Mouse (Mus musculus): ENCODE results near the gene Ap4b1. TPM values are rescaled to one million over a fixed set of nuclear protein-coding genes. Genes with fewer than 3 reads are reported as not detected.

Ap4b1 gene
- 12.5 and 14.1 TPM in 2 replicates for polyA plus RNA-seq (2015; fragmentation: Nextera tagmentation; extraction: Ambion mirVana)

DNA sequence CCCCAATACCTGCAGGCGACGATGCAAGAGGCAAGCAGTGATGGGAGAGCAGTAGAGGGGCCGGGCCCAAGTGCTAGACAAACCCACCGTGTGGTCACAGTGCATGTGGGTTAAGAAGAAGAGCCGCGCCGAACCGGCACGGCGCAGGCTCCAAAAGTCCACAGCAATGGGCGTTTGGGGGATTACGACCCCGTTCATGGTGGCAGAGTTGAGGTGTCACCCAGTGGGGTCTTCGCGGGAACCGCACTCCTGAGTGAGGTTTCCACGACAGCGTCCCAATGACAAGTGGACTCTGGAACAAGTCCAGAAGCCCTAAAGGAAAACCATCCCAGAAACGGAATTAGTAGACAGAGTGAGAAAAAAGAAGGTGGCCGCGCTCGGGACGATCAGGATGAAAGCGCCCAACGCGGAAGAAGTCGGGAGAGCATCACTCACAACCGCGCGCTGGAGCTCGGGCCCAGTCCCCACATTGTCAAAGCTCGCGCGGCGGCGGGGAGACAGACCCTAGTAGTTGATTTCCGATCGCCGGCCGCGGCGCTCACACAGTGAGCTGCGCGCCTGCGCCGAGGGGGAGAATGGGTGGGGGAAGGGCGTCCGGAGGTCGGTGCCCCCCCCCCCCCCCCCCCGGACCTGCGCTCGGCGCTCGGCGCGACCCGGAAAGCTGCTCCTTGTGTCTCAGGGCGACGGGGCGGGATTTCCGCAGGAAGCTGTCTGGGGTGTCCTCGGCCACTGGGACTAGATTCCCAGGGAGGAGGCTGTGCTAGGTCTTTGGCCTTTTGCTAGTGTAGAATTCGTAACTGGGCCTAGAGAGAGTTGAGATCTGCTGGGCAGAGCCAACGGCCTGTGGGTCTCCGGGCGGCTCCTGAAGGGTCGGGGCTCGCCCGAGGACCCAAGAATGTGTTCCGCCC, at the start of gene Ap4b1, which contains the start of the genes Dclre1b and Gm43064:
TSS of gene Ap4b1 (plus strand) at position 630 of the 908 bp plus-strand sequence.
TSS of gene Dclre1b (minus strand) at position 554 of the 908 bp plus-strand sequence.
TSS of gene Gm43064 (plus strand) at position 683 of the 908 bp plus-strand sequence.
- Histone ChIP-seq H3K9ac (replicated peaks) (peak within 1 kb of the TSS; percentile 91), H3K4me3 (ENCODE audit: low read depth, low read length) (peak within 1 kb of the TSS; percentile 79), H3K36me3 (replicated peaks; ENCODE audit: insufficient read depth, low read length) (peaks cover 43% of the 10 kb centered on the region), H3K4me1 (ENCODE audit: insufficient read depth) (peaks cover 34% of the 10 kb centered on the region), H3K4me2 (ENCODE audit: low read depth, low read length) (peak within 1 kb of the TSS; percentile 82), H3K9me3 (ENCODE audit: low read length) (no peaks in the 10 kb centered on the region), H3K27ac (ENCODE audit: low read depth) (peak within 1 kb of the TSS; percentile 98), H3K27me3 (ENCODE audit: insufficient read depth, low read length) (no peaks in the 10 kb centered on the region)
- ATAC-seq (peak; percentile 88), DNase-seq (peak; percentile 94)
- TF ChIP-seq EP300 (IDR thresholded peaks at IDR 0.05; ENCODE audit: low read depth), result no peak; the same call in 1 of the 2 replicates
- TF ChIP-seq CTCF (IDR thresholded peaks at IDR 0.05; ENCODE audit: low read depth), result no peak
- under 1% methylated on average over 55 of the region's 70 CpGs for WGBS (ENCODE audit: insufficient replicate concordance)

DNA sequence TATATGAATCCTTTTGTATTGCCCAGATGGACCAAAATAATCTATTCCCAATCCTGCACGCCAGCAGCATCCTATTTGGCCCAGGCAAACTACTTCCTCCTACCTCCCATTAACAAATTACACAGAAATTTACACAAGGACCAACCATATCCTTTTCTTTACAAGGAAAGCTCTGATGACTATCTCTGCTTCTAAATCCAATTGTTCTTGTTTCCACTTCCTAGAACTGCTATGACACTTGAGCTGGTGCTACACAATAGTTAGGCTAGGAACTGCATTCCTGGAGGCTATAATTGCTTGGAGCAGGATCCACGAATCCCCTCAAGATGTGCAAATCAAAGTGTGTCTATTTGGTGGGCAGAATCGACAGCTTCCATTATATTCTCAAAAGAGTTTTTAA, 42.5 kb upstream of the Ap4b1 start:
- Histone ChIP-seq H3K4me1 (ENCODE audit: insufficient read depth) (peaks cover 10% of the 10 kb centered on the region; the same call in 1 of the 2 replicates), H3K27ac (ENCODE audit: low read depth) (no peak overlapping the region), H3K36me3 (replicated peaks; ENCODE audit: insufficient read depth, low read length) (peaks cover 83% of the 10 kb centered on the region), H3K9ac (replicated peaks) (no peak overlapping the region), H3K4me2 (ENCODE audit: low read depth, low read length) (no peak overlapping the region), H3K9me3 (ENCODE audit: low read length) (no peaks in the 10 kb centered on the region), H3K27me3 (ENCODE audit: insufficient read depth, low read length) (no peaks in the 10 kb centered on the region), H3K4me3 (ENCODE audit: low read depth, low read length) (no peak overlapping the region)
- ATAC-seq (no peak), DNase-seq (no peak)
- TF ChIP-seq CTCF (IDR thresholded peaks at IDR 0.05; ENCODE audit: low read depth) (no peak), EP300 (IDR thresholded peaks at IDR 0.05; ENCODE audit: low read depth) (no peak)
- 77% methylated on average over 3 of the region's 3 CpGs for WGBS (ENCODE audit: insufficient replicate concordance)

DNA sequence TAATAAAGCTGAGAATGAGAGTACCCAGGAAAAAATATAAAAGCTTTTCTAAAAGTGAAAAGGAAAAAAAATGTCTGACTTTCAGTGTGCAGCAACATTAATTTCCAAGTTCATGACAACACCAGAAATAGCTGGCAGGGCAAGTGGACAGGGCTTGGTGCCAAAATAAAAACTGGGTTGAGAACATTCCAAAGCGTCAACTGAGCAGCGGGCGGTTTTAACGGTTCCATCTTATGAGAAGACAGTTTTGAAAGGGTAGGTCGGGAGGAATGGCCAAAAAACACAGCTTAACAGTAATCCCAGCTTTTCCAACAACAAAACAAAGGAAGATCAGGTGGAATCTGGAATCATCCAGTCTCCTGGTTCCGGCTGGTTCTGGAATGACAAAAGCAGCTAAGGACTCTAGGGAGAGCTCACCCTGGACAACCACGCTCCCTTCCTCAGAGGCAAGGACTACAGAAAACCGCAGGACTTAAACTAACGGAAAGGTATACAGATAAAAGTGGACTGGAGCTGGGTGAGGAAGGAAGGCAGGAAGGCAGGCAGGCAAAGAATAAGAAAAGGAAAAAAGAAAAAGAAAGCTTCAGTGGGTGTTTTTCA, 37.7 kb upstream of the Ap4b1 start:
- Histone ChIP-seq H3K27me3 (ENCODE audit: insufficient read depth, low read length) (no peaks in the 10 kb centered on the region), H3K4me1 (ENCODE audit: insufficient read depth) (peaks cover 21% of the 10 kb centered on the region), H3K4me3 (ENCODE audit: low read depth, low read length) (no peak overlapping the region), H3K4me2 (ENCODE audit: low read depth, low read length) (no peak overlapping the region), H3K9ac (replicated peaks) (no peak overlapping the region), H3K9me3 (ENCODE audit: low read length) (no peaks in the 10 kb centered on the region), H3K27ac (ENCODE audit: low read depth) (0 out of 2 replicates have a peak overlapping the region, but pooled peaks have one; percentile 24), H3K36me3 (replicated peaks; ENCODE audit: insufficient read depth, low read length) (peaks cover 75% of the 10 kb centered on the region)
- WGBS (ENCODE audit: insufficient replicate concordance), result 72% methylated on average over 9 of the region's 9 CpGs
- DNase-seq (peak; percentile 37), ATAC-seq (no peak)
- TF ChIP-seq EP300 (IDR thresholded peaks at IDR 0.05; ENCODE audit: low read depth), result no peak
- TF ChIP-seq CTCF (IDR thresholded peaks at IDR 0.05; ENCODE audit: low read depth), result no peak

DNA sequence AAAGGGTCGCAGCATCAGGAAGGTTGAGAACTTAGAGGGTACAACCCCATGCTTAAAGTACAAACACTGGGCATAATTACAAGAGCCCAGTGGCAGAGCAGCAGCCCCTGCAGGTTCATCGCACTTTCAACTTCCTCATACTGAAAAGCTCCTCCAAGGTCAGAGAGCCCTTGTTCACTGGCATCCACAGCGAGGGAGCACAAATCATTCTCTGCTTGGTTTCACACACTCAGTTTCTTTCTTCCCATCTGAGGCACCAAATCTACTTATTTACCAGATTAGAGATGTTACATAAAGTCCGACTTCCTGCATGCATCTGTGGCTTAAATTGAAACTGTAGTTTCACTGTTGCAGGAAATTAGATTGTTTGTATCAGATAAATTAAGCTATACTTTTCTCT, 36.5 kb upstream of the Ap4b1 start:
- no peak for ATAC-seq
- peak overlapping the region; percentile 61; the same call in 1 of the 2 replicates for H3K27ac ChIP-seq (ENCODE audit: low read depth)
- H3K27me3 ChIP-seq (ENCODE audit: insufficient read depth, low read length), result no peaks in the 10 kb centered on the region
- no peak overlapping the region for H3K4me3 ChIP-seq (ENCODE audit: low read depth, low read length)
- TF ChIP-seq CTCF (IDR thresholded peaks at IDR 0.05; ENCODE audit: low read depth) (no peak), EP300 (IDR thresholded peaks at IDR 0.05; ENCODE audit: low read depth) (no peak)
- H3K4me2 ChIP-seq (ENCODE audit: low read depth, low read length), result no peak overlapping the region
- no peaks in the 10 kb centered on the region for H3K9me3 ChIP-seq (ENCODE audit: low read length)
- WGBS (ENCODE audit: insufficient replicate concordance), result 45% methylated on average over 4 of the region's 4 CpGs
- no peak for DNase-seq
- H3K4me1 ChIP-seq (ENCODE audit: insufficient read depth), result peaks cover 21% of the 10 kb centered on the region
- H3K36me3 ChIP-seq (replicated peaks; ENCODE audit: insufficient read depth, low read length), result peaks cover 78% of the 10 kb centered on the region
- H3K9ac ChIP-seq (replicated peaks), result no peak overlapping the region

DNA sequence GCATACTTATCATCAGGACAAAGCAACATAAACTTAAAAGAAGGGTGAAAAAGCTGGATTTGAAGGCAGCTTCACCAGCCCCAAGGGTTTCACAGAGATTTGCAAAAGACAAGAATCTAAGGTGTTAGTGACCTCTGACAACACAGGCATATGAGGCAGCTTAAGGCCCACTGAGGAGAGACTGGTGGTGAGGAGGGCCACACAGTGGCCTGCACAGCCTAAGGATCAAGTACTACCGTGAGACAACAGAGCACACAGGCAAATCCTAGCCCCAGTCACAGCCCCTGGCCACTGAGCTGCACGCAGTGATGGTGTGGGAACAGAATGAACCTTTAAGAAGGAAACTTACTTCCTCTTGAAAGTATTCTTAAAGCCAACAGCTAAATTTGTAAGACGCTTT, 35.8 kb upstream of the Ap4b1 start:
- 63% methylated on average over 3 of the region's 3 CpGs for WGBS (ENCODE audit: insufficient replicate concordance)
- peaks cover 78% of the 10 kb centered on the region for H3K36me3 ChIP-seq (replicated peaks; ENCODE audit: insufficient read depth, low read length)

DNA sequence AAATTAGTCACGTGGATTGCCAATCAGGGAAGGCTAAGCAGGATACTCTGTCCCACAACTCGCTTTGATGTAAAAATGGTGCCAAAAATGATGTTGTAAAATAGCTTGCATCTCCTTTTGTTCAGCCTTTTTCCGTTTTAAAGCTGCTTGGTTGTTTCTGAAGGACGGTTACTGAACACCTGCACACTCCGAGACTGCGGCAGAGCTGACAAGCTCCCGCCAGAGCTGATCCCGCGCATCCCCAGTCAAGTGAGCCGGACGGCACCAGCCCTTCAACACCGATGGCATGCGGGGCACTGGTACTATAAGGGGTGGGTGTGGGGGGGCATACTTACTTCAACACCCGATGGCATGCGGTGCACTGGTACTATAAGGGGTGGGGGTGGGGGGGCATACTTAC, 35.3 kb upstream of the Ap4b1 start:
- Histone ChIP-seq H3K9me3 (ENCODE audit: low read length) (no peaks in the 10 kb centered on the region), H3K4me1 (ENCODE audit: insufficient read depth) (peaks cover 25% of the 10 kb centered on the region), H3K9ac (replicated peaks) (no peak overlapping the region), H3K4me2 (ENCODE audit: low read depth, low read length) (no peak overlapping the region), H3K27ac (ENCODE audit: low read depth) (peak overlapping the region; percentile 61; the same call in 1 of the 2 replicates), H3K4me3 (ENCODE audit: low read depth, low read length) (no peak overlapping the region), H3K36me3 (replicated peaks; ENCODE audit: insufficient read depth, low read length) (peaks cover 79% of the 10 kb centered on the region), H3K27me3 (ENCODE audit: insufficient read depth, low read length) (no peaks in the 10 kb centered on the region)
- ATAC-seq (no peak), DNase-seq (no peak)
- TF ChIP-seq CTCF (IDR thresholded peaks at IDR 0.05; ENCODE audit: low read depth) (no peak), EP300 (IDR thresholded peaks at IDR 0.05; ENCODE audit: low read depth) (no peak)
- 85% methylated on average over 15 of the region's 15 CpGs for WGBS (ENCODE audit: insufficient replicate concordance)

More for the DNA sequence above, 35.8 kb upstream of the Ap4b1 start:
- no peak for TF ChIP-seq EP300 (IDR thresholded peaks at IDR 0.05; ENCODE audit: low read depth)
- no peak for TF ChIP-seq CTCF (IDR thresholded peaks at IDR 0.05; ENCODE audit: low read depth)
- Histone ChIP-seq H3K27me3 (ENCODE audit: insufficient read depth, low read length) (no peaks in the 10 kb centered on the region), H3K27ac (ENCODE audit: low read depth) (peak overlapping the region; percentile 61), H3K4me3 (ENCODE audit: low read depth, low read length) (no peak overlapping the region), H3K9ac (replicated peaks) (no peak overlapping the region), H3K4me1 (ENCODE audit: insufficient read depth) (peaks cover 21% of the 10 kb centered on the region), H3K4me2 (ENCODE audit: low read depth, low read length) (no peak overlapping the region), H3K9me3 (ENCODE audit: low read length) (no peaks in the 10 kb centered on the region)
- DNase-seq, result no peak
- no peak for ATAC-seq

Data from liver, postnatal 0 days (tissue).